Mouse (Mus musculus): Measurements from ENCODE around the gene Gmeb2.

GRCm38 (mm10) chr2:181273829-181274228 is 14.0 kb downstream of the Gmeb2 start:
- TF ChIP-seq CTCF (IDR thresholded peaks at IDR 0.05; ENCODE audit: borderline replicate concordance, extremely low read depth, insufficient read depth, insufficient read length) (no peak), POLR2A (IDR thresholded peaks at IDR 0.05; ENCODE audit: borderline replicate concordance, extremely low read depth, insufficient read depth, insufficient read length, poor library complexity, severe bottlenecking) (no peak)

Data from brain, embryonic 14.5 days (tissue).